Mouse (Mus musculus) thymus, postnatal 10 days (tissue): ENCODE measurements around the gene Gm49354.
"Not testable (repeated sequence)": the region's sequence is repeated elsewhere in the genome, so short reads cannot be mapped to it uniquely, and the experiment has no call there.

Experiments
- DNase-seq, 2 experiments: peaks; one replicate each; pipeline ENCODE4 v3.0.0; 2021; ENCODE audit warnings: low spot score in 2 of 2

Gene Gm49354

DNA sequence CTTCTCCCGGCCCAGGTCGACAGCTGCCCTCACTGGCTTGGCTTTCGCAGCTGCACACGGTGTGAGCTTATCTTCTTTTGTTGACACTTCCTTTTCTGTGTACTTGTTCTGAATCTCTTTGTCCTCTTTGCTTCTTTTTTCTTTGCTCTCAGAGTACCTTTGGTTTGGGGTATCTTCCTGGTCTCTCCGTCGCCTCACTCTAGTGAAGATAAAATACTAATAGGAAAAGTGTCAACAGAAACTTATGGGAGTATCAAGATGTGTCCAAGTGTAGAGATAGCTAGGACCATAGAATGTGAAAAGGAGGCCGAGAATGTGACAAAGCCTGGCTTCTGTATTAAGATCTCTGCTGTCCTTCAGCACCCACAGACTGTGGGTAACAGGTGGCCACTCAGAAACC, at the start of gene Gm49354:
Gene Gm49354, minus strand, starts transcription at position 101 of the 400 bp plus-strand sequence.
- no peak for DNase-seq

DNA sequence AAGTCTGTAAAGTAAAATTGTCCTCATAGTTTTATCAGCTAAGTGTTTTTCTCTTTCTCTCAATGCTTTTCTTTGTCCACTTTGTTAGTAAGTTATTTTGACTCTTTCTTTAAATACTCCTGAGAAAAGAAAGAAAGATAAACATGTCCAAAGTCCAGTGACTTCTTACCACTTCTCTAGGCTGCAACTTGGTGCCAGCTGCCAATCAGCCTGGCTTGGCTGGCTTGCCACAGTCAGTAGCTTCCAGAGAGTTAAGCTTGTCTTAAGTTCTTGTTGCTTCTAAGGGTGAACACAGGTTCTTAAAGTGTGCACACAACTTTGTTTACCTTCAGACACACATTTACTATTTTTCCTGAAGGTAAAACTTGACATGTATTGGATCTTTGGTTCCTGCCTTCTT, 43.9 kb upstream of the Gm49354 start:
- DNase-seq, result no peak

DNA sequence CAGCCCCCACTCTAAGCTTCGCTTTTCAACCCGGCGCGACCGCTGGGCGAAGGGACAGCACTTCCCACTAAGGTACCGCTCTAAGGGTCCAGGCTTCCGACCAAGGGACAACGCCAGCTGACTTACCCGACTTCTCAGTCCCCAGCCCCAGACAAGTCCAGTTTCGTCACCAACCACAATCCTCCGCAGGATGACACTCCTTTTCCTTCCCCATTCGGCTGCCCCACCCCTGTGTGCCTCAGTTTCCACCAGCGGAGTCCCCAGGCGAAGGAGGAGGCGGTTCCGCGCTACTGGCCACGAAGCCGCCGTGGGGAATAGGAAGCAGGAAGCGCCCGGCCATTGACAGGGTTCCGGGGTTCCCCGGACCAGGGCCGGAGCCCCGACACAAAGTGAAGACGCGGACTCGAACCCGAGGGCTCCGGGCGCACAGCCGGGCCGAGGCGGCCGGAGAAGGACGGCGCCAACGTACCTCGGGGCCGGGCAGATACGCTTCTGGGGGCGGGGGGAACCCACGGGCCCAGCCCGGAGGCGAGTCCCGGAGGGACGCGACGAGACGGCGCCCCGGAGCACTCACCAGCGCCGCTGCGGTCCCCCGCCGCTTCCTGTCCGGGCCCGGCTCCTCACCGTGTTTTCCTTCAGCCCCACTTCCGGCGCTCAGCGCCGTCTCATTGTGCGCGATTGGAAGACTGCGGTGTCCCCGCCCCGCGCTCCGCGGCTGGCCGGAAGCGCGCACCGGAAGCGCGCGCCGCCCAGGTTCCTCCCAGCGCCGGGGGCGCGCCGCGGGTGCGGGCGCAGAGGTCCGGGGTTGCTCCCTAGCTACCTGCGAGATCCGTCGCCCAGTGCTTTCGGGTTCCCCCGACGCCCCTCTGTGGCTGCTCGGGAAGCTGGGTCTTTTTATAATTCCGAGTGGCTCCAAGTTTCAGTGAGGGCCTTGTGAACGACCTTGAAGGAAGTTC, 40.7 kb upstream of the Gm49354 start, which contains the start of gene Tut7:
Gene Tut7, minus strand, starts transcription at position 641 of the 956 bp plus-strand sequence.
- peak; percentile 91 for DNase-seq

- no peak for DNase-seq
Observed at GRCm38 (mm10) chr13:59820836-59821235, 38.8 kb upstream of the Gm49354 start.

GRCm38 (mm10) chr13:59820114-59820513, 38.1 kb upstream of the Gm49354 start:
- no peak for DNase-seq

DNA sequence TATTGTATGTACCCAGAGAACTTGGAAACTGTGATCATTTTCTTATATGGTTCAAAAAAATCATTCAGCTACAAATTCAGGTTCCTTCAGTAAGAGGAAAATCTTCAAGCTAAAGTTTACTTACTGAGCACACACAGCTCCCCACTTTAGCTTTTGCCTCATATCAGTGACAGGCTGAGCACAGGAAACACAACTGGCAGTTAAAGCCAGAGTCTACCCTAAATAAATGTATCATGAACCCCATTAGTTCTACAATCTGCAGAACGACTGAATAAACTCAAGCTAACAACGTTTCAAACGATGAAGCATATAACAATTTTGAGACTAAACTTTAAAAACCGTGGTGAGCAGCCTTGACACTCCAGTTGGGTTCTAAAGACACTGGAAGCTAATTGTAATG, 35.3 kb upstream of the Gm49354 start:
- no peak for DNase-seq

DNA sequence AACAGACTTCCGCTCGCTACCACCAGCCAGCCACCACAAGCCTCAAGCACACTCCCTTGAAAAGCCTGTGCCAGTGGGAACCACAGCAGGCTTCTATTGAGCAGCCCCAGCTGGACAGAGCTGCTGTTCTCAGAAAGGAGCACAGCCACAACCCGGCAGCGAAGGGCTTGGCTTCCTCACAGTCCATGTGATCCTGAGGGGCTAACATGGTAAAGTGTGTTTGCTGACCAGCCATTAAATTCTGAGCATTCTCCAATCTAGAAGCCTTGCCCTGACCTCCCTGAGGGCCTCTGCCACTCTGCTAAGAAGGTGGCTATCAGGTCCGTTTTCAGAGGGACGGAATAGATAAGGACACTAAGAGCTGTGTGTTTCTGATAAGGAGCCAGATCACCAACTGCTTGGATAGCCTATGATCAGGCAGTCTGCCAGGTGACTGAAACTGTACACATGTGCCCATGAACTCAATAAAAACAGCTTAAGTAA, 32.1 kb upstream of the Gm49354 start:
- DNase-seq, result no peak

DNA sequence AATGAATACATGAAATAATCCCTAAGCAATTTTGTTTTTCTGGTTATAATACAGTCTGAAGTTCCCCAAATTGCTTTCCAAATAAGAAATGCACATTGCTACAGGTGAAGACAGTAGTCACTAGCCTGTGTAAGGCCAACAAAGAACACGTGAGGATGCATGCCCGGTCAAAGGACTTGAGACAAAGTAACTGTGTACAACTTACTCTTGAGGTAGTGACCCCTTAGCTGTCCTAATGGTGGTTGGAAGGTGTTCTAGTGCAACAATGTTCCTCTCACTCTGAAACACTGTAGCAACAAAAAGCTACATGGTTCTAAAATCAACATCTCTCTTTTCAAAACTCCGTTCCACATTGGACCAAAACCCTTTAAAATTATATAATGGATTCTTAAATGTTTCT, 29.5 kb upstream of the Gm49354 start:
- DNase-seq, result no peak

- no peak for DNase-seq
Observed at GRCm38 (mm10) chr13:59801000-59801399, 19.0 kb upstream of the Gm49354 start.

GRCm38 (mm10) chr13:59800077-59800476, 18.0 kb upstream of the Gm49354 start:
- no peak for DNase-seq

DNA sequence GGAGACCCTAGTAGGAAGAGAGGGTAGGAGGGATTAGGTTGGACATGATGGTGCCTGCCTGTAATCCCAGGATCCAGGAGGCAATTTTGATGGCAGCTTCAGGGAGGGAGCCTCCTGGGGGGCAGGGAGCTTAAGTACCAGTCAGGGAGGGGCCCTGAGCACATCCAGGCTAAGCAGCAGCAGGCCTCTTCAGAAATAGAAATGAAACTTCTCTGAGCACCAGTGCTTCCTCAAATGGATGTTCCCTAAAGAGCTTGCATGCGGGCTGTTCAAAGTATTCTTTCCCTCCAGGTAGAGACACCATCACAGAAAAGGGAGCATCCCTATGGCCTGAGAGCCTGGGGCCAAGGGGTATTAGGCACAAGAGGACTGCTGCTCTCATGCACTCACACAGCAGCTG, 16.3 kb upstream of the Gm49354 start:
- DNase-seq, result no peak

DNA sequence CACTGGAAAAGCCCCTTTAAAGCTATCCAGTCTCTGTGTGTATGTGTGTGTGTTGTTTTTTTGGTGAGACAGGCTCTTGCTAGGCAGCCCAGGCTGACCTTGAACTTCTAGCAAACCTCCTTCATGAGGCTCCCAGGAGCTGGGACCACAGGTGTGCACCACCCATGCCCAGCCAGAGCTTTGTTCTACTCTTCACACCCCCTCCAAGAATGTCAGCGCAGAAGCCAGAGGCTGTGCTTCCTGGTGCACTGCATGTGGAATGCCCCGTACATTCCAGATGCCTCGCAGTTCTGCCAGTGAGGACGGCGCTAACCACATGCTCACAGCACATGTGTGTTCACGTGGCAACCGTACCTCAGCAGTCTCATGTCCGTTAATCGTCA, 14.4 kb upstream of the Gm49354 start:
- DNase-seq, result no peak

GRCm38 (mm10) chr13:59795807-59796465, 13.9 kb upstream of the Gm49354 start:
- no peak for DNase-seq

- no peak for DNase-seq
Observed at GRCm38 (mm10) chr13:59794786-59795185, 12.7 kb upstream of the Gm49354 start.

DNA sequence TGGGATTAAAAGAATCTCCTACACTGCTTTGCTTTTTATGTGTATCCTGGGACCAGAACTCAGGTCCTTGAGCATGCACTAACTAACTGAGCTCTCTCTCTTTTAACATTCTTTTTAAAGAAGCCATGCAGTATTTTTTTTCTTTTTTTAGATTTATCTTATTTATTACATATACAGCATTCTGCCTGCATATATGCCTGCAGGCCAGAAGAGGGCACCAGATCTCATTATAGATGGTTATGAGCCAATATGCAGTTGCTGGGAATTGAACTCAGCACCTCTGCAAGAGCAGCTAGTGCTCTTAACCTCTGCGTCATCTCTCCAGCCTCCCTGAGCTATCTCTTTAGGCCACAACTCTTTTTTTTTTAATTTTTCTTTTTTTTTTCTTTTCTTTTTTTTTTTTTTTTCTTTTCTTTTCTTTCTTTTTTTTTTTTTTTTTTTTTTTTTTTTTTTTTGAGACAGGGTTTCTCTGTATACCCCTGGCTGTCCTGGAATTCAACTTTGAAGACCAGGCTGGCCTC, 2.2 kb downstream of the Gm49354 start:
- not testable (repeated sequence) for DNase-seq

DNA sequence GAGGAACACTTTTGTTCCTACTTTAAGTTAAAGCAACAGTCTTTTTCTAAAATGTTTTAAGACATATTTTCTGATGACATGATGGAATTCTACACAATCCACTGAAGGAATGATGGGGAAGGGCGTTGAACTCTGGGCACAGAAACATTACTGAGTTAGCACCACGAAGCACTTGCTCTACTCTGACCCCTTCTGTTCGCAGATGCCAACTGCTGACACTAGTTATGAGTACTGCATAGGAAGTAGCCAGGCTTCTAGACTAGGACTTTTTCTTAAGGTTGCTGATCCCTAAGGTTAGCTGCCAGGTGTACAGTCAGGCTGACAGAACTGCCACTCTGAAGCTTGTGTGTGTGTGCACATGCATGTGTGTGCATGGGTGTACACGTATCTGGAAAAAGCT, 2.8 kb downstream of the Gm49354 start:
- no peak for DNase-seq

GRCm38 (mm10) chr13:59775168-59775567, 6.9 kb downstream of the Gm49354 start:
- DNase-seq, result no peak

DNA sequence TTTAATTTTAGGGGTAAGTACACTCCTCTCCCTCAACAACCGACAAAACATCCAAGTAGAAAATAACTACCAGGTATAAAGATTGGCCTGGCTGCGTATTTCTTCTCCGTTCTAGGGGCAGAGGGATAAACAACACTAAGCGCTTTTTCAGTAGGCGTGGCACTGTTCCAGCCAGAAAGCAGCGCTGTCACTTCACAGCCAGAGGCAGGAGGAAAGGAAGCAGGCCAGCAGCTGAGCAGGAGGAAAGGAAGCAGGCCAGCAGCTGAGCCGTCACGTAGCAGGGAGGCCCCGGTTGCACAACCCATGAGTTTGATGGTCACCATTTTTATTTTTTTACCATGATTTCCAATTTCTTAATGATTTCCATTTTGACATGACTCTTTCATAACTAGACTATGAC, 10.8 kb downstream of the Gm49354 start:
- peak; percentile 5 to 25 for DNase-seq

DNA sequence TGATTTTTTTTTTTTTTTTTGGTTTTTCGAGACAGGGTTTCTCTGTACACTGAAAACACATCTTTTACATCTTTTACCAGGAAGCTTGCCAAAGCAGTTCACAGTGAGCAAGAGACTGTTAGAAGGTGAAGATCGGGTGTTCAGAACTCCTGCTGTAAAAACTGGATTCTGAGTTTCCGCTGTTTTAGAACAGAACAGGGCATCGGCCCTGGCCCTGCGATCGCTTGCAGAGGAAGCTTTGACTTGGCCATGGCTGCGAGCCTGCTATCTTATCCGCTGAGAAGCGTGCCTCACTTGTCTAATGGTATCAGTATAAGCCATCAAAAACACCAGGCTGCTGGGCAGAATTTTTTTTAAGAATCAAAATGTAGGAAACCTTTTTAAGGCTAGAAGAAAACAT, 11.2 kb downstream of the Gm49354 start:
- no peak for DNase-seq

DNA sequence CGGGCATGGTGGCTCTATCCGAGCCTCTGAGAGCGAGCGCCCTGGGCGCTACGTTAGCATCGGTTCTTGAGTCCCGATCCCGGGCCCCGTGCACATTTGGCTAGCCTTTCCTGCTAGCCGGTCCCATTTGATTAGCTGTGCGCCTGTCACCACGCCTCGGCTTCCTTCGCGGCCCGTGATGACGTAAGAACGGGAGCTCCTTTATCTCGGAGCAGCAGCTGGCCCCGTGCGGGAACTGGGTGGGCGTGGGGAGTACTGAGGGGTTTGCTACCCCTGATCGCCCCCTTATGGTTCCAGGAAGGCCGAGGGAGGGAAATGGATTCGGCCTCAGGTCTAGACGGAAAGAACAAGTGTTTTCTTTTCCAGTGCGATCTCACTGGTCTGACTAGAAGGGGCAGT, 11.9 kb downstream of the Gm49354 start:
- DNase-seq, result peak; percentile 82 to 88

- peak; percentile 98 for DNase-seq
Observed at GRCm38 (mm10) chr13:59769296-59770163, 12.5 kb downstream of the Gm49354 start, which contains the start of gene Isca1. Gene Isca1, minus strand, starts transcription at chr13:59769810.
